Mouse (Mus musculus) kidney, embryonic 14.5 days (tissue): ENCODE measurements around the gene Med24. TPM values are rescaled to one million over a fixed set of nuclear protein-coding genes. Genes with fewer than 3 reads are reported as not detected.
"Not testable (repeated sequence)": the region's sequence is repeated elsewhere in the genome, so short reads cannot be mapped to it uniquely, and the experiment has no call there.

Experiments used
- ATAC-seq: fragments of 200-750 bp; cut with Nextera tagmentation; 2 replicates; pipeline ENCODE4 v1.8.0; 2017; ENCODE audit warnings: moderate number of reproducible peaks, mild to moderate bottlenecking, moderate TSS enrichment, moderate library complexity; ENCODE audit not compliant: low FRiP score, low TSS enrichment
- H3K27ac ChIP-seq: fragments of 300-500 bp; sonication (generic); 2 replicates; pipeline ENCODE4 v1.5.1; 2014; ENCODE audit warnings: low read depth, mild to moderate bottlenecking, low read length, moderate library complexity, mixed read lengths
- H3K27me3 ChIP-seq: fragments of 300-500 bp; sonication (generic); 2 replicates; pipeline ENCODE4 v1.6.1; 2014; ENCODE audit warnings: mild to moderate bottlenecking, low read length; ENCODE audit not compliant: control insufficient read depth, insufficient read depth
- H3K36me3 ChIP-seq: fragments of 300-500 bp; sonication (generic); 2 replicates; pipeline ENCODE4 v1.6.1; 2014; ENCODE audit warnings: low read length, mixed read lengths; ENCODE audit not compliant: control insufficient read depth, insufficient read depth
- H3K4me1 ChIP-seq: fragments of 300-500 bp; sonication (generic); 2 replicates; pipeline ENCODE4 v1.6.1; 2014; ENCODE audit warnings: low read length, mixed read lengths; ENCODE audit not compliant: control insufficient read depth, insufficient read depth
- H3K4me2 ChIP-seq: fragments of 300-500 bp; sonication (generic); replicated peaks from 2 replicates; pipeline ENCODE4 v1.6.1; 2014; ENCODE audit warnings: low read depth, mild to moderate bottlenecking, low read length
- H3K4me3 ChIP-seq: fragments of 300-500 bp; sonication (generic); 2 replicates; pipeline ENCODE4 v1.5.1; 2014; ENCODE audit warnings: mild to moderate bottlenecking, low read length
- H3K9ac ChIP-seq: fragments of 300-500 bp; sonication (generic); 2 replicates; pipeline ENCODE4 v1.6.1; 2014; ENCODE audit warnings: low read depth, mild to moderate bottlenecking, low read length, moderate library complexity
- H3K9me3 ChIP-seq: fragments of 300-500 bp; sonication (generic); 2 replicates; pipeline ENCODE4 v1.6.1; 2016; ENCODE audit warnings: low read length; ENCODE audit not compliant: control insufficient read depth
- WGBS: fragments of 180-500 bp; shearing (Covaris S2); extraction: QIAGEN DNeasy Blood & Tissue Kit; methylation state at CpG from one replicate; pipeline ENCODE4 v1.1.7; 2014; 5-methylcytosine and 5-hydroxymethylcytosine counted together
- polyA plus RNA-seq: library from polyadenylated mRNA; unstranded; fragments of >200 nt; fragmentation: Nextera tagmentation; extraction: Ambion mirVana; gene quantifications from 2 replicates; pipeline ENCODE4 v1.2.1, GENCODE M21; 2014

The Med24 gene
- polyA plus RNA-seq, 1 experiment from 2014 or later, result 59.1 TPM

- Histone ChIP-seq H3K27ac (no peak overlapping the region), H3K4me1 (0 out of 2 replicates have a peak, but pooled peaks cover 5% of the 10 kb centered on the region), H3K9ac (no peak overlapping the region), H3K27me3 (no peaks in the 10 kb centered on the region), H3K4me3 (no peak overlapping the region), H3K4me2 (no peak overlapping the region), H3K36me3 (peaks cover 11% of the 10 kb centered on the region), H3K9me3 (no peaks in the 10 kb centered on the region)
- 91% methylated on average over 4 of the region's 4 CpGs for WGBS
- ATAC-seq, result no peak
Measured at GRCm38 (mm10) chr11:98681186-98681585, 48.0 kb downstream of the Med24 start.

- H3K36me3 ChIP-seq, H3K9ac ChIP-seq, H3K4me3 ChIP-seq, H3K4me2 ChIP-seq, ATAC-seq, H3K27me3 ChIP-seq, H3K27ac ChIP-seq, H3K4me1 ChIP-seq, H3K9me3 ChIP-seq: not testable (repeated sequence)
- WGBS, result 90% methylated on average over 4 of the region's 4 CpGs
Measured at GRCm38 (mm10) chr11:98680595-98680994, 48.6 kb downstream of the Med24 start.

DNA sequence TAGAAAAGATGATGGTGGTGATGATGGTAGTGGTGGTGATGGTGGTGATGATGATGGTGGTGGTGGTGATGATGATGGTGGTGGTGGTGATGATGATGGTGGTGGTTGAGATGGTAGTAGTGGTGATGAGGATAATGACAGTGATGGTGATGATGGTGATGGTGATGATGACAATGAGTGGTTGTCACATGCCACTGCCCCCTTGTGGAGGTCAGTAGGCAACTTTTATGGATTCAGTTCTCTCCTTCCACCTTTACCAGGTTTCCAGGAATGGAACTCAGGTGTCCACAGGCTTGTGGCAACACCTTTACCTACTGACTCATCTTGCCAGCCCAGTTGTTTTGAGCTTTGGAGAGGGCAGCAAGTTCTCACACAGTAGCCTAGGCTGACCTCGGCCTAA, 49.2 kb downstream of the Med24 start:
- no peaks in the 10 kb centered on the region for H3K9me3 ChIP-seq
- ATAC-seq, result no peak
- H3K27me3 ChIP-seq, result no peaks in the 10 kb centered on the region
- 91% methylated on average over 1 of the region's 1 CpGs for WGBS
- 0 out of 2 replicates have a peak, but pooled peaks cover 5% of the 10 kb centered on the region for H3K4me1 ChIP-seq
- no peak overlapping the region for H3K4me3 ChIP-seq
- H3K27ac ChIP-seq, result no peak overlapping the region
- no peak overlapping the region for H3K4me2 ChIP-seq
- no peaks in the 10 kb centered on the region; the same call in 1 of the 2 replicates for H3K36me3 ChIP-seq
- no peak overlapping the region for H3K9ac ChIP-seq

GRCm38 (mm10) chr11:98675829-98676363, 53.3 kb downstream of the Med24 start:
- no peak for ATAC-seq
- Histone ChIP-seq H3K27ac (no peak overlapping the region), H3K27me3 (no peaks in the 10 kb centered on the region), H3K4me3 (no peak overlapping the region), H3K4me2 (no peak overlapping the region), H3K4me1 (no peaks in the 10 kb centered on the region), H3K36me3 (no peaks in the 10 kb centered on the region), H3K9ac (no peak overlapping the region), H3K9me3 (no peaks in the 10 kb centered on the region)
- 18% methylated on average over 7 of the region's 7 CpGs for WGBS

GRCm38 (mm10) chr11:98673136-98673535, 56.1 kb downstream of the Med24 start:
- H3K4me1 ChIP-seq, H3K9ac ChIP-seq, H3K9me3 ChIP-seq, H3K4me2 ChIP-seq, H3K27me3 ChIP-seq, H3K27ac ChIP-seq, H3K4me3 ChIP-seq, H3K36me3 ChIP-seq: not testable (repeated sequence)
- 8% methylated on average over 6 of the region's 7 CpGs for WGBS
- peak; percentile 68 for ATAC-seq

- Histone ChIP-seq H3K4me2 (no peak overlapping the region), H3K27ac (no peak overlapping the region), H3K27me3 (0 out of 2 replicates have a peak, but pooled peaks cover 6% of the 10 kb centered on the region), H3K9me3 (no peaks in the 10 kb centered on the region), H3K36me3 (no peaks in the 10 kb centered on the region), H3K4me3 (no peak overlapping the region), H3K9ac (no peak overlapping the region), H3K4me1 (no peaks in the 10 kb centered on the region)
- ATAC-seq, result no peak
- 87% methylated on average over 5 of the region's 5 CpGs for WGBS
Measured at GRCm38 (mm10) chr11:98672482-98672881, 56.8 kb downstream of the Med24 start.

- H3K4me2 ChIP-seq, result no peak overlapping the region
- H3K36me3 ChIP-seq, result no peaks in the 10 kb centered on the region
- H3K27ac ChIP-seq, result no peak overlapping the region
- ATAC-seq, result no peak
- H3K4me3 ChIP-seq, result no peak overlapping the region
- H3K9me3 ChIP-seq, result no peaks in the 10 kb centered on the region
- WGBS, result 57% methylated on average over 5 of the region's 5 CpGs
- H3K4me1 ChIP-seq, result no peaks in the 10 kb centered on the region
- no peak overlapping the region for H3K9ac ChIP-seq
- peaks cover 6% of the 10 kb centered on the region; the same call in 1 of the 2 replicates for H3K27me3 ChIP-seq
Measured at GRCm38 (mm10) chr11:98671857-98672256, 57.4 kb downstream of the Med24 start.

- no peaks in the 10 kb centered on the region for H3K36me3 ChIP-seq
- H3K9me3 ChIP-seq, result no peaks in the 10 kb centered on the region
- no peak for ATAC-seq
- H3K27me3 ChIP-seq, result peaks cover 6% of the 10 kb centered on the region; the same call in 1 of the 2 replicates
- H3K9ac ChIP-seq, result no peak overlapping the region
- H3K27ac ChIP-seq, result no peak overlapping the region
- no peaks in the 10 kb centered on the region for H3K4me1 ChIP-seq
- WGBS, result 72% methylated on average over 3 of the region's 3 CpGs
- H3K4me2 ChIP-seq, result no peak overlapping the region
- H3K4me3 ChIP-seq, result no peak overlapping the region
Measured at GRCm38 (mm10) chr11:98671284-98671815, 57.9 kb downstream of the Med24 start.

GRCm38 (mm10) chr11:98668984-98669383, 60.3 kb downstream of the Med24 start:
- ATAC-seq, result no peak
- no peak overlapping the region for H3K4me2 ChIP-seq
- H3K4me1 ChIP-seq, result no peaks in the 10 kb centered on the region
- peaks cover 6% of the 10 kb centered on the region; the same call in 1 of the 2 replicates for H3K27me3 ChIP-seq
- H3K9ac ChIP-seq, result no peak overlapping the region
- no peaks in the 10 kb centered on the region for H3K9me3 ChIP-seq
- H3K27ac ChIP-seq, result no peak overlapping the region
- H3K4me3 ChIP-seq, result no peak overlapping the region
- no peaks in the 10 kb centered on the region for H3K36me3 ChIP-seq
- WGBS, result 71% methylated on average over 2 of the region's 2 CpGs
